ENCODE assay signal across 13 mouse cellular contexts in genomic region chr6:22206179-22206578, GRCm38 (mm10).
DNase-seq lines count a peak whose midpoint lies in the region; ATAC-seq and TF ChIP-seq lines count a peak whose summit lies in the region.
"Had no signal": no experiment of that assay in that cellular context is flagged by ENCODE, and none has a peak within 500 bp of the region (broad histone marks: within the 10 kb centered on the region; RNA-seq: fewer than 3 reads in every experiment).

No protein-coding gene starts in this region.

- no peaks in the 10 kb centered on the region for H3K9me3 ChIP-seq in forebrain, embryonic 13.5 days (replicated peaks)
- H3K9me3 ChIP-seq in forebrain, embryonic 11.5 days (ENCODE audit: control insufficient read depth, low read length): no peaks in the 10 kb centered on the region
- H3K9me3 ChIP-seq in lung, embryonic 14.5 days (ENCODE audit: low read depth, low read length): no peaks in the 10 kb centered on the region
- H3K9me3 ChIP-seq in embryonic facial prominence, embryonic 14.5 days (ENCODE audit: control insufficient read depth, low read length): no peaks in the 10 kb centered on the region
- no peaks in the 10 kb centered on the region for H3K9me3 ChIP-seq in neural tube, embryonic 13.5 days
- H3K9me3 ChIP-seq: kidney, embryonic 15.5 days; midbrain, embryonic 12.5 days had no signal

- WGBS in forebrain, embryonic 13.5 days: 78% methylated on average over 14 of the region's 14 CpGs
- 90% methylated on average over 14 of the region's 14 CpGs for WGBS in forebrain, embryonic 11.5 days
- WGBS in lung, embryonic 14.5 days: 36% methylated on average over 14 of the region's 14 CpGs
- WGBS in embryonic facial prominence, embryonic 14.5 days: 50% methylated on average over 14 of the region's 14 CpGs
- 56% methylated on average over 14 of the region's 14 CpGs for WGBS in neural tube, embryonic 13.5 days

- no peak overlapping the region for H3K9ac ChIP-seq in forebrain, embryonic 13.5 days
- no peak overlapping the region for H3K9ac ChIP-seq in forebrain, embryonic 11.5 days (ENCODE audit: low read length)
- no peak overlapping the region for H3K9ac ChIP-seq in lung, embryonic 14.5 days
- H3K9ac ChIP-seq in embryonic facial prominence, embryonic 14.5 days (ENCODE audit: low read depth, low read length): no peak overlapping the region
- no peak overlapping the region for H3K9ac ChIP-seq in neural tube, embryonic 13.5 days
- H3K9ac ChIP-seq: kidney, embryonic 15.5 days; midbrain, embryonic 12.5 days had no signal

- no peak for DNase-seq in forebrain, embryonic 11.5 days (ENCODE audit: low spot score)
- peak; percentile 46 for DNase-seq in lung, embryonic 14.5 days
- no peak for DNase-seq in lung, postnatal 14 days
- DNase-seq in embryonic facial prominence, embryonic 14.5 days (ENCODE audit: low spot score): peak; percentile 81
- DNase-seq in ovary, adult 18-20 months (ENCODE audit: low spot score): no peak
- DNase-seq in kidney, adult 9 months: no peak
- DNase-seq: left cerebral cortex, postnatal 4 days; thymus, postnatal 14 days had no signal

- no peak for ATAC-seq in forebrain, embryonic 13.5 days
- ATAC-seq in forebrain, embryonic 11.5 days (replicated peaks; ENCODE audit: low FRiP score): no peak
- ATAC-seq in lung, embryonic 14.5 days (ENCODE audit: insufficient read depth): peak; percentile 70; the same call in 1 of the 2 replicates
- ATAC-seq in embryonic facial prominence, embryonic 14.5 days (ENCODE audit: low read depth): peak; percentile 65
- peak; percentile 64 for ATAC-seq in neural tube, embryonic 13.5 days (ENCODE audit: low read depth)

- H3K27me3 ChIP-seq in forebrain, embryonic 13.5 days: no peaks in the 10 kb centered on the region
- no peaks in the 10 kb centered on the region for H3K27me3 ChIP-seq in forebrain, embryonic 11.5 days (ENCODE audit: control insufficient read depth, insufficient read depth, low read length)
- no peaks in the 10 kb centered on the region for H3K27me3 ChIP-seq in lung, embryonic 14.5 days (ENCODE audit: insufficient read depth, low read length)
- no peaks in the 10 kb centered on the region for H3K27me3 ChIP-seq in embryonic facial prominence, embryonic 14.5 days (replicated peaks; ENCODE audit: control insufficient read depth, insufficient read depth, low read length)
- H3K27me3 ChIP-seq in neural tube, embryonic 13.5 days: no peaks in the 10 kb centered on the region
- H3K27me3 ChIP-seq: kidney, embryonic 15.5 days; midbrain, embryonic 12.5 days had no signal

- peak overlapping the region; percentile 33 for H3K4me2 ChIP-seq in forebrain, embryonic 13.5 days
- no peak overlapping the region for H3K4me2 ChIP-seq in forebrain, embryonic 11.5 days (ENCODE audit: low read depth, low read length, severe bottlenecking)
- peak overlapping the region; percentile 35; the same call in 1 of the 2 replicates for H3K4me2 ChIP-seq in lung, embryonic 14.5 days
- peak overlapping the region; percentile 46 for H3K4me2 ChIP-seq in embryonic facial prominence, embryonic 14.5 days (ENCODE audit: low read depth, low read length)
- H3K4me2 ChIP-seq in neural tube, embryonic 13.5 days: peak overlapping the region; percentile 43
- H3K4me2 ChIP-seq: heart, embryonic 11.5 days; kidney, embryonic 15.5 days; midbrain, embryonic 12.5 days had no signal

- no peak for TF ChIP-seq CTCF in lung, embryonic 14.5 days (IDR thresholded peaks at IDR 0.05; ENCODE audit: low read depth)

- no peak overlapping the region; the same call in 1 of the 2 replicates for H3K27ac ChIP-seq in forebrain, embryonic 13.5 days
- no peak overlapping the region for H3K27ac ChIP-seq in forebrain, embryonic 11.5 days (ENCODE audit: low read depth, low read length)
- H3K27ac ChIP-seq in lung, embryonic 14.5 days (ENCODE audit: low read depth): no peak overlapping the region
- H3K27ac ChIP-seq in embryonic facial prominence, embryonic 14.5 days (replicated peaks; ENCODE audit: low read depth, low read length): 0 out of 2 replicates have a peak overlapping the region, but pooled peaks have one; percentile 33
- H3K27ac ChIP-seq in neural tube, embryonic 13.5 days (replicated peaks): peak overlapping the region; percentile 59
- H3K27ac ChIP-seq: kidney, embryonic 15.5 days; midbrain, embryonic 12.5 days had no signal

- no peaks in the 10 kb centered on the region for H3K36me3 ChIP-seq in forebrain, embryonic 13.5 days (ENCODE audit: poor library complexity, severe bottlenecking)
- H3K36me3 ChIP-seq in forebrain, embryonic 11.5 days (ENCODE audit: control insufficient read depth, insufficient read depth, low read length): no peaks in the 10 kb centered on the region
- H3K36me3 ChIP-seq in lung, embryonic 14.5 days (ENCODE audit: insufficient read depth): no peaks in the 10 kb centered on the region
- no peaks in the 10 kb centered on the region for H3K36me3 ChIP-seq in embryonic facial prominence, embryonic 14.5 days (ENCODE audit: control insufficient read depth, insufficient read depth, low read length)
- no peaks in the 10 kb centered on the region for H3K36me3 ChIP-seq in neural tube, embryonic 13.5 days
- H3K36me3 ChIP-seq: kidney, embryonic 15.5 days; midbrain, embryonic 12.5 days had no signal

- H3K4me3 ChIP-seq in forebrain, embryonic 13.5 days: no peak overlapping the region
- no peak overlapping the region for H3K4me3 ChIP-seq in forebrain, embryonic 11.5 days (ENCODE audit: low read depth, low read length)
- H3K4me3 ChIP-seq in lung, embryonic 14.5 days (ENCODE audit: low read depth, low read length): no peak overlapping the region
- peak overlapping the region; percentile 5; the same call in 1 of the 2 replicates for H3K4me3 ChIP-seq in embryonic facial prominence, embryonic 14.5 days (ENCODE audit: low read depth, low read length)
- H3K4me3 ChIP-seq in neural tube, embryonic 13.5 days: no peak overlapping the region
- H3K4me3 ChIP-seq: kidney, embryonic 15.5 days; midbrain, embryonic 12.5 days had no signal

- peaks cover 27% of the 10 kb centered on the region for H3K4me1 ChIP-seq in forebrain, embryonic 13.5 days
- no peaks in the 10 kb centered on the region for H3K4me1 ChIP-seq in forebrain, embryonic 11.5 days (replicated peaks; ENCODE audit: control insufficient read depth, insufficient read depth, low read length)
- H3K4me1 ChIP-seq in lung, embryonic 14.5 days (ENCODE audit: insufficient read depth): no peaks in the 10 kb centered on the region
- H3K4me1 ChIP-seq in embryonic facial prominence, embryonic 14.5 days (ENCODE audit: control insufficient read depth, insufficient read depth, low read length): peaks cover 23% of the 10 kb centered on the region
- H3K4me1 ChIP-seq in neural tube, embryonic 13.5 days (replicated peaks): peaks cover 30% of the 10 kb centered on the region

Comparison
In these comparisons a context has a peak if more than half of its experiments do, and no peak if none do; other contexts are left out.
1. DNase-seq: peak in lung, embryonic 14.5 days (single experiment) and embryonic facial prominence, embryonic 14.5 days (single experiment); none in forebrain, embryonic 11.5 days (single experiment), lung, postnatal 14 days (single experiment), ovary, adult 18-20 months (single experiment) and kidney, adult 9 months (single experiment).
2. ATAC-seq: peak in lung, embryonic 14.5 days (single experiment), embryonic facial prominence, embryonic 14.5 days (single experiment) and neural tube, embryonic 13.5 days (single experiment); none in forebrain, embryonic 13.5 days (single experiment) and forebrain, embryonic 11.5 days (single experiment).
3. H3K27ac ChIP-seq: peak in embryonic facial prominence, embryonic 14.5 days (single experiment) and neural tube, embryonic 13.5 days (single experiment); none in forebrain, embryonic 13.5 days (single experiment), forebrain, embryonic 11.5 days (single experiment) and lung, embryonic 14.5 days (single experiment).